Mouse (Mus musculus) CH12.LX (cell line): ENCODE results near the gene Uba2. TPM values are rescaled to one million over a fixed set of nuclear protein-coding genes. Genes with fewer than 3 reads are reported as not detected.

ENCODE experiments used
- DNase-seq: peaks from one replicate; pipeline ENCODE4 v3.0.0-alpha.2; 2013; ENCODE audit errors: extremely low read depth
- H3K27ac ChIP-seq: 2 replicates; pipeline ENCODE4 v1.5.1; 2012; ENCODE audit warnings: low read depth, mild to moderate bottlenecking, control low read depth, moderate library complexity; ENCODE audit not compliant: insufficient read depth
- H3K27me3 ChIP-seq: replicated peaks from 2 replicates; pipeline ENCODE3; 2012; ENCODE audit warnings: inconsistent platforms
- H3K36me3 ChIP-seq, 2 experiments: replicated peaks in 1 of 2; 2 replicates each; pipeline versions ENCODE3 to v1.6.1; 2012; ENCODE audit warnings: inconsistent platforms in 1 of 2, low read length in 1 of 2, mild to moderate bottlenecking in 1 of 2, mixed read lengths in 1 of 2, moderate library complexity in 1 of 2; ENCODE audit not compliant: control insufficient read depth in 1 of 2, insufficient read depth in 1 of 2
- H3K4me1 ChIP-seq, 2 experiments: 2 replicates each; pipeline ENCODE4 v1.6.1; 2012; ENCODE audit warnings: inconsistent platforms in 1 of 2, moderate library complexity in 1 of 2; ENCODE audit not compliant: insufficient read depth in 2 of 2, control insufficient read depth in 1 of 2
- H3K4me2 ChIP-seq: 2 replicates; pipeline ENCODE4 v1.6.1; 2012; ENCODE audit warnings: low read depth, mild to moderate bottlenecking, control low read depth; ENCODE audit not compliant: poor library complexity, insufficient read depth, severe bottlenecking
- H3K4me3 ChIP-seq, 3 experiments: fragments of 150-350 bp in 1 of 3; sonication (generic) in 1 of 3; replicated peaks in 1 of 3; 2 replicates each; pipeline versions ENCODE3 to v1.5.1; 2011 to 2012; ENCODE audit warnings: low read depth in 2 of 3, low read length in 2 of 3, mild to moderate bottlenecking in 2 of 3, moderate library complexity in 2 of 3, control low read depth in 1 of 3, improper control_type of control experiment in 1 of 3, inconsistent platforms in 1 of 3, mixed read lengths in 1 of 3; ENCODE audit not compliant: poor library complexity in 1 of 3
- H3K79me2 ChIP-seq: replicated peaks from 2 replicates; pipeline ENCODE4 v1.6.1; 2012; ENCODE audit warnings: mild to moderate bottlenecking, moderate library complexity; ENCODE audit not compliant: control insufficient read depth, poor library complexity, insufficient read depth, severe bottlenecking; ENCODE audit errors: extremely low read depth
- H3K9ac ChIP-seq: 2 replicates; pipeline ENCODE4 v1.6.1; 2012; ENCODE audit warnings: low read depth, mild to moderate bottlenecking, control low read depth, moderate library complexity; ENCODE audit not compliant: insufficient read depth
- H3K9me3 ChIP-seq: replicated peaks from 2 replicates; pipeline ENCODE3; 2012; ENCODE audit warnings: low read length, inconsistent platforms, mixed read lengths
- CHD2 ChIP-seq: IDR thresholded peaks from 2 replicates; pipeline ENCODE4 v1.6.1; 2011; ENCODE audit warnings: low read length, improper control_type of control experiment
- CTCF ChIP-seq, 2 experiments: IDR thresholded peaks in 1 of 2; conservative IDR thresholded peaks in 1 of 2; 2 replicates each; pipeline ENCODE4 v1.5.1; 2011 to 2012; ENCODE audit warnings: low read depth in 2 of 2, low read length in 2 of 2, improper control_type of control experiment in 1 of 2, inconsistent platforms in 1 of 2, mild to moderate bottlenecking in 1 of 2, moderate library complexity in 1 of 2
- E2F4 ChIP-seq: IDR thresholded peaks from 2 replicates; pipeline ENCODE4 v1.6.1; 2011; ENCODE audit warnings: low read depth, low read length, improper control_type of control experiment; ENCODE audit not compliant: insufficient replicate concordance
- ETS1 ChIP-seq: conservative IDR thresholded peaks from 2 replicates; pipeline ENCODE4 v1.6.1; 2012; ENCODE audit warnings: low read depth, mild to moderate bottlenecking, inconsistent platforms, low read length, improper control_type of control experiment, moderate library complexity
- MAFK ChIP-seq: IDR thresholded peaks from 2 replicates; pipeline ENCODE4 v1.6.1; 2011; ENCODE audit warnings: low read length, improper control_type of control experiment; ENCODE audit not compliant: insufficient replicate concordance
- RCOR1 ChIP-seq: conservative IDR thresholded peaks from 2 replicates; pipeline ENCODE4 v1.6.1; 2012; ENCODE audit warnings: low read depth, mild to moderate bottlenecking, inconsistent platforms, low read length, improper control_type of control experiment
- dilution Hi-C: fragments of 300-500 bp; cut with MboI; formaldehyde crosslinking; loops from 2 replicates; pipeline ENCODE4 v1.14.3; 2020; ENCODE audit warnings: low sequenced_read_pairs; ENCODE audit not compliant: extremely low pct_unique_long_range_greater_than_20kb, extremely low pct_ligation_motif_present
- in situ Hi-C: fragments of 300-500 bp; cut with MboI; formaldehyde crosslinking; loops from 3 replicates; pipeline ENCODE4 v1.14.3; 2019; ENCODE audit warnings: low sequenced_read_pairs, low pct_ligation_motif_present, low pct_unique_long_range_greater_than_20kb, mixed read lengths
- polyA plus RNA-seq: library from polyadenylated mRNA; unstranded; fragments of >175 nt; gene quantifications from 2 replicates; pipeline ENCODE4 v1.2.1, GENCODE M21; 2012; ENCODE audit warnings: low read depth; ENCODE audit not compliant: insufficient read length
- total RNA-seq, 2 experiments: library from RNA; depleted of rRNA; stranded (reverse); fragments of 300-350 nt in 1 of 2; fragments of >200 nt in 1 of 2; gene quantifications; 2 replicates each; pipeline ENCODE4 v1.2.3; 2012 to 2014

The Uba2 gene
- total and polyA plus RNA-seq, 3 experiments = 161 to 341 (median 180) TPM

DNA sequence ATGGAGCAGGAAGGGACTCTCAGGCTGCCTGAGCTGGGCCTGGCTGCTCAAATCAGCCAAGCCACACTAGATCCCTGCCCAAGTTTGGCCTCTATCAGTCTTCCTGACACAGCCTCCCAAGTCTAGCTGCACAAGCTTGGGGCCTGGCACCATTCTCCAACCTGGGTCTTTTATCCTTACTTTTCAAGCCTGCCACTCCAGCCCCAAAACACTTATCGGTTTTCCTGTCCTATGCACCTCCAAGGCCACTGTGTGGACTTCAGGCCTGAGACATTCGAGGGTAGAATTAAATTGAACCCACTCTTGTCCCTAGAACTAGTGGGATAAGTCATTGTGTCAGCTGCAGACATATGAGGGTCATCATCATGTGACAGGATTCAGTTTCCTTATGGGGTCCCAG, 69.4 kb downstream of the Uba2 start:
- in situ Hi-C loops = loop anchor here (25.0 kb wide), 1 partner anchor 88 kb away; the partner anchor contains the start of genes Scgb1b27 and Scgb2b27
- no peak overlapping the region for H3K9ac ChIP-seq
- no peaks in the 10 kb centered on the region for H3K36me3 ChIP-seq
- no peaks in the 10 kb centered on the region for H3K4me1 ChIP-seq
- no peak for TF ChIP-seq E2F4
- TF ChIP-seq, all 38 proteins: peak for 0
- H3K9me3 ChIP-seq = peaks cover 5% of the 10 kb centered on the region
- peaks cover 19% of the 10 kb centered on the region for H3K27me3 ChIP-seq
- no peak overlapping the region for H3K4me3 ChIP-seq
- H3K4me2 ChIP-seq = no peak overlapping the region
- no peak for DNase-seq
- H3K27ac ChIP-seq = no peak overlapping the region
- dilution Hi-C loops = no loop called here
- H3K79me2 ChIP-seq = no peaks in the 10 kb centered on the region

DNA sequence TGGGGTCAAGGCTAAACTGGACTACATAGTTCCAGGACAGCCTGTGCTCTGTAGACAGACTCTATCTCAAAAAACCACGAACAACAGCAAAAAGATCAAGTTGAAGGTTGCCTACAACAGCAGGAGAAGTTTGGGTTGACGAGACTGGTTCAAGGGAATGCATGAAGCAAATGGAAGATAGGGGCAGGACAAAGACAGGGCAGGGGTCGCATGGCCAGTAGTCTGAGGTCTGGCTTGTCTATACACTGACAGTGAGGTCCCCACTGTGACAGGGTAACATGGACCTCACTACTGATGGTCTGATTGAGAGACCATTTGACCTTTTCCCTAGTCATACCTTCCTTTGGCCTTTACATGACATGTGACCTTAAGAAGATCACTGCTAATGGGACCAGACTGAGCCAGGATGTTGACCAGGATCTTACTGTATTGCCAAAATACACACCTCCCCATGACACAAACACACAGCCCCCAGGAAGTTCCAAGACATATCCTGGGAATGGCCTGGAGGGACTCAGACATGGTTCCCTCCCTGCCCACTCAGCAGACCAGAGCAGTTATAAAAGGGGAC, 74.4 kb downstream of the Uba2 start, which contains the start of gene Scgb1b30:
Gene Scgb1b30 (plus strand): TSS at position 521 of the 571 bp plus-strand sequence.
- Histone ChIP-seq H3K4me3 (no peak within 1 kb of the TSS), H3K9ac (no peak within 1 kb of the TSS), H3K9me3 (peaks cover 5% of the 10 kb centered on the region), H3K79me2 (no peaks in the 10 kb centered on the region), H3K27ac (no peak within 1 kb of the TSS), H3K36me3 (no peaks in the 10 kb centered on the region), H3K27me3 (peaks cover 3% of the 10 kb centered on the region), H3K4me2 (no peak within 1 kb of the TSS), H3K4me1 (no peaks in the 10 kb centered on the region)
- no peak for DNase-seq
- TF ChIP-seq MAFK = no peak
- no peak for TF ChIP-seq RCOR1
- no peak for TF ChIP-seq CTCF (conservative IDR thresholded peaks at IDR 0.05 in 1 of 2, IDR thresholded peaks at IDR 0.05 in 1 of 2; ENCODE audit: low read depth in 2 of 2, low read length in 2 of 2)
- no peak for TF ChIP-seq CHD2
- TF ChIP-seq ETS1 = no peak
- dilution Hi-C loops = no loop called here
- in situ Hi-C loops = no loop called here

Other genes with a start within 250 kb of the Uba2 start
- gene Scgb2b26, start 224.6 kb downstream of the Uba2 start, total RNA-seq (2012; rRNA removed) = not detected in 2 replicates
- not detected in 2 replicates for gene Scgb2b26, start 224.6 kb downstream of the Uba2 start, total RNA-seq (2014; rRNA removed)
- not detected in 2 replicates for gene Scgb2b26, start 224.6 kb downstream of the Uba2 start, polyA plus RNA-seq
- gene Scgb2b27, start 155.7 kb downstream of the Uba2 start, total RNA-seq (2012; rRNA removed) = not detected in 2 replicates
- gene Scgb2b27, start 155.7 kb downstream of the Uba2 start, total RNA-seq (2014; rRNA removed) = not detected in 2 replicates
- not detected in 2 replicates for gene Scgb2b27, start 155.7 kb downstream of the Uba2 start, polyA plus RNA-seq
- not detected in 2 replicates for gene Scgb1b27, start 148.1 kb downstream of the Uba2 start, total RNA-seq (2012; rRNA removed)
- not detected in 2 replicates for gene Scgb1b27, start 148.1 kb downstream of the Uba2 start, total RNA-seq (2014; rRNA removed)
- gene Scgb1b27, start 148.1 kb downstream of the Uba2 start, polyA plus RNA-seq = not detected in 2 replicates
- not detected in 2 replicates for gene Scgb1b30, start 74.2 kb downstream of the Uba2 start, total RNA-seq (2012; rRNA removed)
- not detected in 2 replicates for gene Scgb1b30, start 74.2 kb downstream of the Uba2 start, total RNA-seq (2014; rRNA removed)
- gene Scgb1b30, start 74.2 kb downstream of the Uba2 start, polyA plus RNA-seq = not detected in 2 replicates
- gene Wtip, start 36.3 kb downstream of the Uba2 start, total RNA-seq (2012; rRNA removed) = not detected in 2 replicates
- not detected in 2 replicates for gene Wtip, start 36.3 kb downstream of the Uba2 start, total RNA-seq (2014; rRNA removed)
- gene Wtip, start 36.3 kb downstream of the Uba2 start, polyA plus RNA-seq = not detected in 2 replicates
- 41.4 and 51.6 TPM in 2 replicates for gene Pdcd2l, start 27.1 kb upstream of the Uba2 start, total RNA-seq (2012; rRNA removed)
- 39.5 and 41.2 TPM in 2 replicates for gene Pdcd2l, start 27.1 kb upstream of the Uba2 start, total RNA-seq (2014; rRNA removed)
- 27.9 and 30.1 TPM in 2 replicates for gene Pdcd2l, start 27.1 kb upstream of the Uba2 start, polyA plus RNA-seq
- gene Gpi1, start 60.7 kb upstream of the Uba2 start, total RNA-seq (2012; rRNA removed) = 243 and 332 TPM in 2 replicates
- gene Gpi1, start 60.7 kb upstream of the Uba2 start, total RNA-seq (2014; rRNA removed) = 227 and 278 TPM in 2 replicates
- gene Gpi1, start 60.7 kb upstream of the Uba2 start, polyA plus RNA-seq = 681 and 693 TPM in 2 replicates
- not detected in 2 replicates for gene Gm6096, start 81.4 kb upstream of the Uba2 start, total RNA-seq (2012; rRNA removed)
- not detected in 2 replicates for gene Gm6096, start 81.4 kb upstream of the Uba2 start, total RNA-seq (2014; rRNA removed)
- gene Gm6096, start 81.4 kb upstream of the Uba2 start, polyA plus RNA-seq = not detected in 2 replicates
- gene 4931406P16Rik, start 144.0 kb upstream of the Uba2 start, total RNA-seq (2012; rRNA removed) = 9.0 and 10.0 TPM in 2 replicates
- gene 4931406P16Rik, start 144.0 kb upstream of the Uba2 start, total RNA-seq (2014; rRNA removed) = 11.7 and 11.8 TPM in 2 replicates
- 10.2 and 15.6 TPM in 2 replicates for gene 4931406P16Rik, start 144.0 kb upstream of the Uba2 start, polyA plus RNA-seq
- gene Lsm14a, start 223.7 kb upstream of the Uba2 start, total RNA-seq (2012; rRNA removed) = 45.2 and 53.7 TPM in 2 replicates
- gene Lsm14a, start 223.7 kb upstream of the Uba2 start, total RNA-seq (2014; rRNA removed) = 80.7 and 90.0 TPM in 2 replicates
- 193 and 203 TPM in 2 replicates for gene Lsm14a, start 223.7 kb upstream of the Uba2 start, polyA plus RNA-seq